Mouse (Mus musculus) forebrain, embryonic 12.5 days (tissue): ENCODE data around the gene Oas1a. TPM values are rescaled to one million over a fixed set of nuclear protein-coding genes. Genes with fewer than 3 reads are reported as not detected.
"Not testable (repeated sequence)": the region's sequence is repeated elsewhere in the genome, so short reads cannot be mapped to it uniquely, and the experiment has no call there.

ENCODE experiments used
- ATAC-seq: fragments of 200-750 bp; cut with Nextera tagmentation; 2 replicates; pipeline ENCODE4 v1.8.0; 2017; ENCODE audit warnings: moderate TSS enrichment; ENCODE audit not compliant: low FRiP score
- H3K27ac ChIP-seq: fragments of 300-500 bp; sonication (generic); 2 replicates; pipeline ENCODE4 v1.5.1; 2016; ENCODE audit warnings: mild to moderate bottlenecking
- H3K27me3 ChIP-seq: fragments of 300-500 bp; sonication (generic); 2 replicates; pipeline ENCODE4 v1.6.1; 2016; ENCODE audit warnings: mild to moderate bottlenecking
- H3K36me3 ChIP-seq: fragments of 300-500 bp; sonication (generic); replicated peaks from 2 replicates; pipeline ENCODE4 v1.6.1; 2016; ENCODE audit warnings: mild to moderate bottlenecking
- H3K4me1 ChIP-seq: fragments of 300-500 bp; sonication (generic); 2 replicates; pipeline ENCODE4 v1.6.1; 2016
- H3K4me2 ChIP-seq: fragments of 300-500 bp; sonication (generic); 2 replicates; pipeline ENCODE4 v1.6.1; 2016; ENCODE audit warnings: mild to moderate bottlenecking, moderate library complexity
- H3K4me3 ChIP-seq: fragments of 300-500 bp; sonication (generic); replicated peaks from 2 replicates; pipeline ENCODE4 v1.5.1; 2016; ENCODE audit warnings: mild to moderate bottlenecking
- H3K9ac ChIP-seq: fragments of 300-500 bp; sonication (generic); 2 replicates; pipeline ENCODE4 v1.6.1; 2016; ENCODE audit warnings: mild to moderate bottlenecking
- H3K9me3 ChIP-seq: fragments of 300-500 bp; sonication (generic); 2 replicates; pipeline ENCODE4 v1.6.1; 2016
- WGBS: fragments of 180-500 bp; shearing (Covaris S2); methylation state at CpG from one replicate; pipeline ENCODE4 v1.1.7; 2016; 5-methylcytosine and 5-hydroxymethylcytosine counted together
- polyA plus RNA-seq: library from polyadenylated mRNA; unstranded; fragments of >200 nt; fragmentation: Nextera tagmentation; extraction: Ambion mirVana; gene quantifications from 2 replicates; pipeline ENCODE4 v1.2.1, GENCODE M21; 2016

Oas1a gene
- 0.41 and 0.72 TPM in 2 replicates for polyA plus RNA-seq

- WGBS = 35% methylated on average over 9 of the region's 12 CpGs
- H3K4me1 ChIP-seq, H3K4me3 ChIP-seq, H3K9ac ChIP-seq, H3K27me3 ChIP-seq, H3K9me3 ChIP-seq, H3K36me3 ChIP-seq, H3K4me2 ChIP-seq, H3K27ac ChIP-seq, ATAC-seq: not testable (repeated sequence)
Measured at GRCm38 (mm10) chr5:120906791-120907733, at the start of gene Oas1a. Gene Oas1a (minus strand): TSS chr5:120907521.

DNA sequence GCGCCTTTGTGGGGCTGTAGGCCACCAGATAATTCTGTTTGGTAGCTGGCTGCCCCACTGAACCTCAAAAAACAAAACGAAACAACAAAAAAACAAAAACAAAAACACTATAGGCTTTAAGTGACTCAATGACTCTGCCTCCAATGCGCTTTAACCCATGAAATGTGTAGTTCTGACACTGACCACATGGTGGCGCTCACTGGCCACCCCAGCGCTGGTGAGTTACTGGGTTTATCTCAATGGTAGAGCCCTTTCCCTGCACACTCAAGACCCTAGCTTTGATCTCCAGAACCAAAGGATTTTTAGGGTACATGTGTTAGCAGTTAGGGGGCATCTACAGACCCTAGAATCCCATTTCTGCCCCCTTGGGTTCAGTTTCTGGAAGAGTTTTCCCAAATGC lies 46.7 kb upstream of the Oas1a start:
- H3K27ac ChIP-seq = no peak overlapping the region
- H3K4me1 ChIP-seq = no peaks in the 10 kb centered on the region
- no peak for ATAC-seq
- H3K9ac ChIP-seq = no peak overlapping the region
- WGBS = 22% methylated on average over 5 of the region's 5 CpGs
- peaks cover 13% of the 10 kb centered on the region; the same call in 1 of the 2 replicates for H3K27me3 ChIP-seq
- H3K36me3 ChIP-seq = no peaks in the 10 kb centered on the region
- H3K9me3 ChIP-seq = no peaks in the 10 kb centered on the region
- H3K4me3 ChIP-seq = no peak overlapping the region
- no peak overlapping the region for H3K4me2 ChIP-seq

DNA sequence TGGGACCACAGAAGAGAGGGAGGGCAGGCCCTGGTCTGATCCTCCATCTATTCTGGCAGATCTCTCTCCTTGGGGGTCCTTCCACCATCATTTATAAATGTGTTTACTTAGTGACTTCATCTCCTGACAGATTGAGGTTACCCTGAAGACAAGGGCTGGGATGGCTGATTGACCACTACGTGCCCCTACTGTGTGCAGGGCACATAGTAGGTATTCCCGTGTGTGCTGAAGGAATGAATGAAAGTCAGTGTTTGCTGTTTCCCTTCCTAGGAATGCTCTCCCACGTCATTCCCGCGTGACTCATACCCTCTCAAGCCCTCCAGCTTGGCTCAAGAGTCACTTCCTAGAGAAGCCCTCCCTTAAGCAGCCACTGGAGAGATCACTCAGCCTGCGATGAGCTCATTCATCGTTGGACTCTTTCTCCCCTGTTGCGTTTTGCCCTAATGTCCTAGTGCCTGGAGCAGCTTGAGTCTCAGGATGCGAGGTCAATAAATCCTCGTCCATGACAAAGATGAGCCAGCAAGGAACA lies 45.0 kb upstream of the Oas1a start:
- Histone ChIP-seq H3K4me1 (no peaks in the 10 kb centered on the region), H3K27ac (no peak overlapping the region), H3K27me3 (peaks cover 13% of the 10 kb centered on the region; the same call in 1 of the 2 replicates), H3K4me2 (no peak overlapping the region), H3K9ac (no peak overlapping the region), H3K9me3 (no peaks in the 10 kb centered on the region), H3K4me3 (no peak overlapping the region), H3K36me3 (no peaks in the 10 kb centered on the region)
- no peak for ATAC-seq
- WGBS = 75% methylated on average over 10 of the region's 10 CpGs

DNA sequence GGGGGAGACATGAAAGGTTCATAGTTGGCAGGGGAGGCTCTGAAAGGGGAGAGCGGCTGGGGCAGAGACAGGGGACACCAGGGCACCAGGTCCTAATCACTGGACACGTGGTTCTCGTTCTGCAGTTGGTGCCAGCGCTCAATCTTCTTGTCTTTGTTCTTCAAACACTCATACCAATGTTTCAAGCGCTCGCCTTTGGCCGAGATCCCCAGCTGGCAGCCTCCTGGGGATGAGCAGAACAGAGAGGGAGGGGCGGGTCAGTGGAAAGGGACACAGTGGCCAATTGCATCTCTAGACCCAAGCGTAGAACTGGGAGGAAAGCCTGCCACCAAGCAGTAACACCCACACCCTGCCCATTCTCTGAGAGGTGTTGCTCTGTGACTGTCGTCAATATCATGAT lies 34.8 kb upstream of the Oas1a start:
- ATAC-seq = no peak
- no peaks in the 10 kb centered on the region for H3K36me3 ChIP-seq
- H3K9ac ChIP-seq = no peak overlapping the region
- H3K9me3 ChIP-seq = no peaks in the 10 kb centered on the region
- whole genome bisulfite sequencing = 76% methylated on average over 10 of the region's 10 CpGs
- H3K4me3 ChIP-seq = no peak overlapping the region
- H3K4me2 ChIP-seq = no peak overlapping the region
- no peaks in the 10 kb centered on the region for H3K27me3 ChIP-seq
- peaks cover 8% of the 10 kb centered on the region; the same call in 1 of the 2 replicates for H3K4me1 ChIP-seq
- H3K27ac ChIP-seq = no peak overlapping the region

DNA sequence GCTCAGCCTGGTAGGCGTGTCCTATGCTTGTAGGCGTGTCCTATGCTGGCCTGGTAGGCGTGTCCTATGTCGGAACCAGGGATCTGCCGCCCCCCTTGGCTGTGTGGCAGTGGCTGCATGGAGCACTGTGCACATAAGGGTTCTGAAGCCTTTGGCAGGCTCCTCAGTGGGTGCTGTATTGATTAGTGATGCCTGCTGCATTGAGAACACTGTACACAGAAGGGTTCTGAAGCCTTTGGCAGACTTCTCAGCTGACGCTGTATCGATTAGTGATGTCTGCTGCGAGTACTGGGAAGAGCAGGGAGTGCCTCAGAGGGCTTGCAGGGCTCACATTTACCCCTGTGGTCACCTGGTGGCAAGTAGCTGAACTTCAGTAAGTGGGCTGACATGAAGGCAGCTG lies 31.3 kb upstream of the Oas1a start:
- no peaks in the 10 kb centered on the region for H3K36me3 ChIP-seq
- WGBS = 54% methylated on average over 8 of the region's 8 CpGs
- H3K9me3 ChIP-seq = no peaks in the 10 kb centered on the region
- H3K4me1 ChIP-seq = no peaks in the 10 kb centered on the region
- H3K4me3 ChIP-seq = no peak overlapping the region
- no peak overlapping the region for H3K9ac ChIP-seq
- H3K27ac ChIP-seq = no peak overlapping the region
- no peak overlapping the region for H3K4me2 ChIP-seq
- no peaks in the 10 kb centered on the region for H3K27me3 ChIP-seq
- no peak for ATAC-seq

- Histone ChIP-seq H3K9me3 (no peaks in the 10 kb centered on the region), H3K27me3 (no peaks in the 10 kb centered on the region), H3K27ac (no peak overlapping the region), H3K4me2 (no peak overlapping the region), H3K4me1 (no peaks in the 10 kb centered on the region), H3K36me3 (no peaks in the 10 kb centered on the region), H3K9ac (no peak overlapping the region), H3K4me3 (no peak overlapping the region)
- ATAC-seq = no peak
- WGBS = 80% methylated on average over 4 of the region's 4 CpGs
Measured at GRCm38 (mm10) chr5:120937841-120938240, 30.5 kb upstream of the Oas1a start.

- H3K4me1 ChIP-seq = no peaks in the 10 kb centered on the region
- no peaks in the 10 kb centered on the region for H3K9me3 ChIP-seq
- no peak for ATAC-seq
- no peak overlapping the region for H3K4me3 ChIP-seq
- no peaks in the 10 kb centered on the region for H3K27me3 ChIP-seq
- no peaks in the 10 kb centered on the region for H3K36me3 ChIP-seq
- no peak overlapping the region for H3K9ac ChIP-seq
- 25% methylated on average over 5 of the region's 5 CpGs for WGBS
- no peak overlapping the region for H3K4me2 ChIP-seq
- H3K27ac ChIP-seq = no peak overlapping the region
Measured at GRCm38 (mm10) chr5:120933966-120934365, 26.6 kb upstream of the Oas1a start.

DNA sequence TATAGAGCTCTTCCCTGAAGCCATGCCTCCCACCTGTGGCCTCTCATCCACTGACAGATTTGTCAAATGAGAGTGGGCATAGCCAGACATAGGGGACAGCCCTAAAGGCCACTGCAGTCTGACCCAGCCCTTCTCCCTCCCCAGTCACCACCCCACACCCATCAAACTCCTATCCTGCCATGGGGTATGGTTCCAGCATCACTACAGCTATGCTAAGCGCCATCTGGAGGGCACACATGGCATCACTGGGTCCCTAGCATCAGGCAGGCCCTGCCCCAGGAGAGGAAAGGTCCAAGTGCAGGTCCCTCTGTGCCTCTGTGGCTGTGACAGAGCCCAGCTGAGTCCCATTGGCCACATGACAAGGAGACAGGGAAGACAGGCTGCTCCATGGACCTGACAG lies 19.7 kb upstream of the Oas1a start:
- Histone ChIP-seq H3K27me3 (0 out of 2 replicates have a peak, but pooled peaks cover 3% of the 10 kb centered on the region), H3K4me1 (no peaks in the 10 kb centered on the region), H3K4me3 (no peak overlapping the region), H3K9ac (no peak overlapping the region), H3K36me3 (no peaks in the 10 kb centered on the region), H3K4me2 (no peak overlapping the region), H3K27ac (no peak overlapping the region), H3K9me3 (no peaks in the 10 kb centered on the region)
- WGBS = 0% methylated on average over 1 of the region's 1 CpGs
- ATAC-seq = no peak

GRCm38 (mm10) chr5:120926311-120926710 lies 19.0 kb upstream of the Oas1a start:
- not testable (repeated sequence) for H3K4me3 ChIP-seq, H3K4me1 ChIP-seq, H3K27ac ChIP-seq, H3K4me2 ChIP-seq, H3K36me3 ChIP-seq, H3K9ac ChIP-seq, H3K27me3 ChIP-seq, H3K9me3 ChIP-seq, ATAC-seq
- 75% methylated on average over 2 of the region's 2 CpGs for WGBS

DNA sequence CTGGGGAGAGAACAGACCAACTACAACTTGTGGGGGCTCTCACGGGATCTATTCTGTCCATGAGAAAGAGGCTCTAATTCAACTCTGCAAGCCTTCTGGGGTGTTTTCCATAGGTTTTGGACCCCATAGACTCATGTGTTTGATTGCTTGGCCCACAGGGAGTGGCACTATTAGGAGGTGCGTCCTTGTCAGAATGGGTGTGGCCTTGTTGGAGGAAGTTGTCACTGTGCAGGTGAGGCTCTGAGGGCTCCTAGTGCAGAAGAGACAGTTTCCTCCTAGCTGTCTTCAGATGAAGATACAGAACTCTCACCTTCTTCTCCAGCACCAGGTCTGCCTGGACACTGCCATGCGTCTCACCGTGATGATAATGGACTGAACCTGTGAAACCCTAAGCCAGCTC lies 17.2 kb upstream of the Oas1a start:
- not testable (repeated sequence) for H3K4me1 ChIP-seq, H3K9me3 ChIP-seq, H3K4me2 ChIP-seq, H3K36me3 ChIP-seq, H3K9ac ChIP-seq, H3K27ac ChIP-seq, ATAC-seq, H3K27me3 ChIP-seq, H3K4me3 ChIP-seq
- WGBS = 81% methylated on average over 4 of the region's 4 CpGs

DNA sequence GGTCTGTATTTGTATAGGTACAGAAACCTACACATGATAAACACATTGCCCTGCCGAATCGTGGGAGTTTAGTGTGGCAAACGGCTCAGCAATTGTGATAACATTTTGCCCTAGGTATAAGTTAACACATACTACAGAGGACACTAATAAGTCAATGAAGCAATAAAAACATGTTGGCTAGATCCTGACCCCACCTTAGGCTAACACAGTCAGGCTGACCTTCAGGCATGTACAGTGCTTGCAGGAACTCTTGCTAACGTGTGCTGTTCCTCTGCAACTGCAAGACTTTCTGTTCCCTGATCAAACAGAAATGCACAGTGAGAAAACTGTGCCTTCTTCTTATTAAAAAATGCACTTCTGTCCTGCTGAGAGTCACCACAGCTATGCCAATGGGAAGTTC lies 16.6 kb upstream of the Oas1a start:
- H3K36me3 ChIP-seq = no peaks in the 10 kb centered on the region
- 84% methylated on average over 4 of the region's 4 CpGs for WGBS
- H3K4me3 ChIP-seq = no peak overlapping the region
- 0 out of 2 replicates have a peak, but pooled peaks cover 3% of the 10 kb centered on the region for H3K27me3 ChIP-seq
- H3K9ac ChIP-seq = no peak overlapping the region
- H3K4me2 ChIP-seq = no peak overlapping the region
- no peaks in the 10 kb centered on the region for H3K4me1 ChIP-seq
- no peak for ATAC-seq
- H3K27ac ChIP-seq = no peak overlapping the region
- H3K9me3 ChIP-seq = no peaks in the 10 kb centered on the region

- Histone ChIP-seq H3K4me3 (no peak overlapping the region), H3K36me3 (no peaks in the 10 kb centered on the region), H3K27me3 (no peaks in the 10 kb centered on the region), H3K9me3 (no peaks in the 10 kb centered on the region), H3K9ac (no peak overlapping the region), H3K4me1 (no peaks in the 10 kb centered on the region), H3K27ac (no peak overlapping the region), H3K4me2 (no peak overlapping the region)
- no peak for ATAC-seq
- 88% methylated on average over 3 of the region's 3 CpGs for WGBS
Measured at GRCm38 (mm10) chr5:120920296-120920695, 13.0 kb upstream of the Oas1a start.
